Mouse (Mus musculus): ENCODE results near the gene Atp8b5. TPM values are rescaled to one million over a fixed set of nuclear protein-coding genes. Genes with fewer than 3 reads are reported as not detected.

The Atp8b5 gene
- polyA plus RNA-seq, 1 experiment from 2014 or later = 0.12 TPM

GRCm38 (mm10) chr4:43322336-43322735 is 55.4 kb downstream of the Atp8b5 start:
- no peak overlapping the region for H3K4me2 ChIP-seq
- H3K9ac ChIP-seq = no peak overlapping the region
- H3K4me3 ChIP-seq (replicated peaks) = no peak overlapping the region
- ATAC-seq (ENCODE audit: low read depth) = no peak
- H3K9me3 ChIP-seq (replicated peaks) = no peaks in the 10 kb centered on the region
- WGBS (ENCODE audit: insufficient replicate concordance) = 72% methylated on average over 14 of the region's 14 CpGs
- H3K27me3 ChIP-seq = no peaks in the 10 kb centered on the region
- no peak for DNase-seq
- no peak overlapping the region for H3K27ac ChIP-seq
- H3K4me1 ChIP-seq (replicated peaks) = no peaks in the 10 kb centered on the region
- no peaks in the 10 kb centered on the region for H3K36me3 ChIP-seq

GRCm38 (mm10) chr4:43327118-43327517 is 60.2 kb downstream of the Atp8b5 start:
- ATAC-seq (ENCODE audit: low read depth) (no peak), DNase-seq (no peak)
- Histone ChIP-seq H3K27ac (no peak overlapping the region), H3K4me2 (no peak overlapping the region), H3K9me3 (replicated peaks) (no peaks in the 10 kb centered on the region), H3K9ac (no peak overlapping the region), H3K4me3 (replicated peaks) (no peak overlapping the region), H3K4me1 (replicated peaks) (no peaks in the 10 kb centered on the region), H3K36me3 (no peaks in the 10 kb centered on the region), H3K27me3 (no peaks in the 10 kb centered on the region)
- WGBS (ENCODE audit: insufficient replicate concordance) = 67% methylated on average over 2 of the region's 2 CpGs

- Histone ChIP-seq H3K9me3 (replicated peaks) (0 out of 2 replicates have a peak, but pooled peaks cover 7% of the 10 kb centered on the region), H3K36me3 (no peaks in the 10 kb centered on the region), H3K27ac (no peak overlapping the region), H3K4me3 (replicated peaks) (no peak overlapping the region), H3K27me3 (no peaks in the 10 kb centered on the region), H3K4me1 (replicated peaks) (no peaks in the 10 kb centered on the region), H3K9ac (no peak overlapping the region), H3K4me2 (no peak overlapping the region)
- 47% methylated on average over 2 of the region's 2 CpGs for WGBS (ENCODE audit: insufficient replicate concordance)
- ATAC-seq (ENCODE audit: low read depth) (no peak), DNase-seq (no peak)
Observed at GRCm38 (mm10) chr4:43334771-43335170, 67.8 kb downstream of the Atp8b5 start.

- H3K9ac ChIP-seq = no peak overlapping the region
- H3K9me3 ChIP-seq (replicated peaks) = 0 out of 2 replicates have a peak, but pooled peaks cover 7% of the 10 kb centered on the region
- H3K36me3 ChIP-seq = no peaks in the 10 kb centered on the region
- no peaks in the 10 kb centered on the region for H3K27me3 ChIP-seq
- no peak overlapping the region for H3K27ac ChIP-seq
- H3K4me3 ChIP-seq (replicated peaks) = no peak overlapping the region
- no peak for ATAC-seq (ENCODE audit: low read depth)
- no peak overlapping the region for H3K4me2 ChIP-seq
- no peak for DNase-seq
- no peaks in the 10 kb centered on the region for H3K4me1 ChIP-seq (replicated peaks)
Observed at GRCm38 (mm10) chr4:43336176-43336575, 69.2 kb downstream of the Atp8b5 start.

GRCm38 (mm10) chr4:43340096-43340804 is 73.3 kb downstream of the Atp8b5 start:
- Histone ChIP-seq H3K4me3 (replicated peaks) (no peak overlapping the region), H3K27me3 (no peaks in the 10 kb centered on the region), H3K36me3 (no peaks in the 10 kb centered on the region), H3K27ac (no peak overlapping the region), H3K4me2 (no peak overlapping the region), H3K9ac (no peak overlapping the region), H3K9me3 (replicated peaks) (0 out of 2 replicates have a peak, but pooled peaks cover 7% of the 10 kb centered on the region), H3K4me1 (replicated peaks) (no peaks in the 10 kb centered on the region)
- DNase-seq (no peak), ATAC-seq (ENCODE audit: low read depth) (no peak)
- 61% methylated on average over 4 of the region's 4 CpGs for whole genome bisulfite sequencing (ENCODE audit: insufficient replicate concordance)

- H3K27ac ChIP-seq = no peak overlapping the region
- no peaks in the 10 kb centered on the region for H3K36me3 ChIP-seq
- H3K4me1 ChIP-seq (replicated peaks) = no peaks in the 10 kb centered on the region
- no peak overlapping the region for H3K4me2 ChIP-seq
- H3K9me3 ChIP-seq (replicated peaks) = 0 out of 2 replicates have a peak, but pooled peaks cover 4% of the 10 kb centered on the region
- H3K27me3 ChIP-seq = no peaks in the 10 kb centered on the region
- DNase-seq = no peak
- no peak overlapping the region for H3K4me3 ChIP-seq (replicated peaks)
- 61% methylated on average over 7 of the region's 7 CpGs for WGBS (ENCODE audit: insufficient replicate concordance)
- no peak for ATAC-seq (ENCODE audit: low read depth)
- no peak overlapping the region for H3K9ac ChIP-seq
Observed at GRCm38 (mm10) chr4:43341276-43341891, 74.4 kb downstream of the Atp8b5 start.

- 82% methylated on average over 10 of the region's 10 CpGs for WGBS (ENCODE audit: insufficient replicate concordance)
- Histone ChIP-seq H3K27me3 (no peaks in the 10 kb centered on the region), H3K4me2 (no peak overlapping the region), H3K27ac (no peak overlapping the region), H3K4me3 (replicated peaks) (no peak overlapping the region), H3K9ac (no peak overlapping the region), H3K9me3 (replicated peaks) (no peaks in the 10 kb centered on the region), H3K4me1 (replicated peaks) (no peaks in the 10 kb centered on the region), H3K36me3 (no peaks in the 10 kb centered on the region)
- ATAC-seq (ENCODE audit: low read depth) (no peak), DNase-seq (no peak)
Observed at GRCm38 (mm10) chr4:43342443-43342842, 75.5 kb downstream of the Atp8b5 start.

GRCm38 (mm10) chr4:43344932-43345331 is 78.0 kb downstream of the Atp8b5 start:
- Histone ChIP-seq H3K27me3 (no peaks in the 10 kb centered on the region), H3K4me2 (no peak overlapping the region), H3K9ac (no peak overlapping the region), H3K36me3 (no peaks in the 10 kb centered on the region), H3K4me3 (replicated peaks) (no peak overlapping the region), H3K27ac (no peak overlapping the region), H3K4me1 (replicated peaks) (no peaks in the 10 kb centered on the region), H3K9me3 (replicated peaks) (no peaks in the 10 kb centered on the region)
- ATAC-seq (ENCODE audit: low read depth) (no peak), DNase-seq (no peak)
- WGBS (ENCODE audit: insufficient replicate concordance) = 58% methylated on average over 2 of the region's 2 CpGs

GRCm38 (mm10) chr4:43349206-43349605 is 82.2 kb downstream of the Atp8b5 start:
- DNase-seq = no peak
- no peak for ATAC-seq (ENCODE audit: low read depth)
- no peaks in the 10 kb centered on the region for H3K36me3 ChIP-seq
- H3K9ac ChIP-seq = no peak overlapping the region
- no peaks in the 10 kb centered on the region for H3K27me3 ChIP-seq
- H3K27ac ChIP-seq = no peak overlapping the region
- no peaks in the 10 kb centered on the region for H3K4me1 ChIP-seq (replicated peaks)
- 65% methylated on average over 5 of the region's 5 CpGs for WGBS (ENCODE audit: insufficient replicate concordance)
- H3K9me3 ChIP-seq (replicated peaks) = no peaks in the 10 kb centered on the region
- no peak overlapping the region for H3K4me3 ChIP-seq (replicated peaks)
- no peak overlapping the region for H3K4me2 ChIP-seq

GRCm38 (mm10) chr4:43350038-43350560 is 83.1 kb downstream of the Atp8b5 start:
- Histone ChIP-seq H3K27ac (no peak overlapping the region), H3K4me1 (replicated peaks) (no peaks in the 10 kb centered on the region), H3K9me3 (replicated peaks) (no peaks in the 10 kb centered on the region), H3K4me3 (replicated peaks) (no peak overlapping the region), H3K9ac (no peak overlapping the region), H3K4me2 (no peak overlapping the region), H3K36me3 (no peaks in the 10 kb centered on the region), H3K27me3 (no peaks in the 10 kb centered on the region)
- ATAC-seq (ENCODE audit: low read depth) = no peak
- DNase-seq = no peak
- WGBS (ENCODE audit: insufficient replicate concordance) = 33% methylated on average over 6 of the region's 6 CpGs

- H3K4me1 ChIP-seq (replicated peaks) = no peaks in the 10 kb centered on the region
- H3K9me3 ChIP-seq (replicated peaks) = no peaks in the 10 kb centered on the region
- no peaks in the 10 kb centered on the region for H3K27me3 ChIP-seq
- no peak overlapping the region for H3K4me2 ChIP-seq
- H3K27ac ChIP-seq = no peak overlapping the region
- no peak overlapping the region for H3K4me3 ChIP-seq (replicated peaks)
- 70% methylated on average over 6 of the region's 6 CpGs for whole genome bisulfite sequencing (ENCODE audit: insufficient replicate concordance)
- DNase-seq (no peak), ATAC-seq (ENCODE audit: low read depth) (no peak)
- no peaks in the 10 kb centered on the region for H3K36me3 ChIP-seq
- no peak overlapping the region for H3K9ac ChIP-seq
Observed at GRCm38 (mm10) chr4:43353662-43354061, 86.7 kb downstream of the Atp8b5 start.
